Mouse (Mus musculus): ENCODE measurements at regions not wholly inside any gene's neighbourhood (a gene's known extent, or its start where the extent isn't known, plus 50 kb on each side); places are given as distances from the start of the nearest gene placed in this dataset.

DNA sequence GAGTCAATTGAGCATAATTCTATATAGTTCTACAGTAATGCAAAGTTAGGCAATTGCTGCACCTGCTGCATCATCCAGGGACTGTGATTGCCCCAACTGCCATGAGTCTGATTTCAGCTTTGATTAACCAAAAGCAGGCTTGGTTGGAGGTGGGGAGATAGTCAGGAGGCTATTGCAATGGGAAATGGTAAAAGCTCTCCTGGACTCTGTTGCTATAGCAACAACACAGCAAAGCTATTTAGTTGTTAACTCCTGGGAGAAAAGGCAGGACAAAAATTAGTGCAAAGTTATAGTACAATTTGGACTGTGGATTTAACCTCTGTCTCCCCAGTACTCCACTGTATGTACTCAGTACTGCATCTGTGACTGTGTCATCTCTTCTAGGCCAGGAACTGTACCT lies 51.7 kb upstream of the Rasgrf1 start:
- DNase-seq (ENCODE audit: low read depth), result no peak

DNA sequence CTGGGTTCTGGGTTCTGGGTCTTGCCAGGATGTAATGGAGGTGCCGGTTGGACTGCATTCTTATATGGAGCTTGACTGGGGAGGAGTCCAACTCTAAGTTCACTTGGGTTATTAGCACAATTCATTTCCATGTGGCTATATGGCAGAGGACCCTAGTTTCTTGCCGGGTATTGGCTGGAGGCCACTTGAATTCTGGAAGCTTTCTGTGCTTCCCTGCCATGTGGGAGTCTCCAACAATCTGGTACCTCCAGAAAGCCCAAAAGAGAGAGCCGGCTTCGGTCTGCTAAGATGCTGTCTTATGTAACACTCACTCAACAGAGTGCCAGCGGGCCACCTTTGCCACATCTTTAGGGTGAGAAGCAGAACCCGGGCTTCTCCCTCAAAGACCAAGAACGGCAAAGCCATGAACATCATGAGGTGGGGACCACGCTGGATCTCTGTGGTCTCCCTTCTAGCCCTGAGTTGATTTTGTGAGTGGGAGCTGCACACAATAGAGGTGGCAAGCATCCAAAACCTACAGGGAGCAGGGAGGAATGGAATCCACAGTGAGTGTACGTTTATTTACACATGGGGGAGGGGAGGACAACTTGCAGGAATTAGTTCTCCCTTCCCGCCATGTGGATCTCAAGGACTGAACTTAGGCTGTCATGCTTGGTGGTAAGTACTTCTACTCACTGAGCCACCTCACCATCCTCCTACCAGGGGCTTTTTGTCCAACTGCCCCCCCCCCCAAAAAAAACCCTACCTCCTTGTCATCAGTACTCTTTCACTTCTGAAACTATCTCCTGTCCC lies 59.0 kb upstream of the Rasgrf1 start:
- no peak for DNase-seq (ENCODE audit: low read depth)

- no peak for DNase-seq (ENCODE audit: low read depth)
Observed at GRCm38 (mm10) chr9:89849947-89850346, 59.8 kb upstream of the Rasgrf1 start.

DNA sequence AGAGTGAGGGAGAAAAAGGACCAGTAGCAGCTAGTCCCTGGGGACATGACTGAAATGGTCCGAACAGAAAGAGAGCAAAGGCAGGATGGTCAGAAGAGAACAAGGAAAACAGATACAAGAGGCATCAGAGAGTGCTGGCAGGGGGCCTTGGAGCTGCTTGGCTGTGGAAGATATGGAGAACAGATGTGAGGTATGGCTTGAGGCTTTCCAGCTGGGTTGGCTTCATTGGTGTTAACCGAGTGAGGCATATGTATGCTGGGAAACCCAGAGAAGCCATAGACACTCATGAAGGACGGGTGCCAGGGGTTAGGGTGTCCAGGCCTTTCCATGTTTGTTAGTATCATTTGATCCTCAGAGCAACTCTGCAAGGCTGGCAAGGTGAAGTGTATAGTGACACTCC lies 61.1 kb upstream of the Rasgrf1 start:
- no peak for DNase-seq (ENCODE audit: low read depth)

DNA sequence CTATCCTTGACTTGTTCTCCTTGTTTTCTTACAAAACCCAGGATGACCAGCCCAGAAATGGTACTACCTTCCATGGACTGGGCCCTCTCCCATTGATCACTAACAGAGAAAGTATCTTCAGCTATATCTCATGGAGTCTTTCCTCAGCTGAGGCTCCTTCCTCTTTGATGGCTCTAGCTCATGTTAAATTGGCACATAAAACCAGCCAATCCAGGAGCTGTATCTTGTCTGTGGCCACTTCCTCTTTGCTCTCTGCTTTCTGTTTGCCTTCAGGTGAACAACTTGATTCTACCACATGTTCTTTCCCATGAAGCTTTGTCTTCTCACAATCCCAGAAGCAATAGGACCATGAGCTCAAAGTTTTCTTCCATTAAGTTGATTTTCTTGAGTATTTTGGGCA lies 62.7 kb upstream of the Rasgrf1 start:
- no peak for DNase-seq (ENCODE audit: low read depth)

DNA sequence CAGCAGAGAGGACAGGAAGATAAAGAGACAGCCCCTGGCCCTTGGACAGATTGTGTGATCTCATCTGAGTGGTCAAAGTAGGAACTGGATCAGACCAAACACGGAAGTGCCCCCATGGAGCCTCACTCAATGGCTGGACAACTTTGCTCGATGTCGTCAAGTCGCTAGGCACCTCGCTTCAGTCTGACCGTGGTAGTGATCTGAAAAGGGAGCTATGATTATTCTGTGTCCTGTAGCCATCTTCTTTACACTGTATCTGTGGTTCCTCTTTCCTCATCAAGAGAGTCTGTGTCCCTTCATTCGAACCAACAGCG lies 67.0 kb upstream of the Rasgrf1 start:
- DNase-seq (ENCODE audit: low read depth), result no peak

DNA sequence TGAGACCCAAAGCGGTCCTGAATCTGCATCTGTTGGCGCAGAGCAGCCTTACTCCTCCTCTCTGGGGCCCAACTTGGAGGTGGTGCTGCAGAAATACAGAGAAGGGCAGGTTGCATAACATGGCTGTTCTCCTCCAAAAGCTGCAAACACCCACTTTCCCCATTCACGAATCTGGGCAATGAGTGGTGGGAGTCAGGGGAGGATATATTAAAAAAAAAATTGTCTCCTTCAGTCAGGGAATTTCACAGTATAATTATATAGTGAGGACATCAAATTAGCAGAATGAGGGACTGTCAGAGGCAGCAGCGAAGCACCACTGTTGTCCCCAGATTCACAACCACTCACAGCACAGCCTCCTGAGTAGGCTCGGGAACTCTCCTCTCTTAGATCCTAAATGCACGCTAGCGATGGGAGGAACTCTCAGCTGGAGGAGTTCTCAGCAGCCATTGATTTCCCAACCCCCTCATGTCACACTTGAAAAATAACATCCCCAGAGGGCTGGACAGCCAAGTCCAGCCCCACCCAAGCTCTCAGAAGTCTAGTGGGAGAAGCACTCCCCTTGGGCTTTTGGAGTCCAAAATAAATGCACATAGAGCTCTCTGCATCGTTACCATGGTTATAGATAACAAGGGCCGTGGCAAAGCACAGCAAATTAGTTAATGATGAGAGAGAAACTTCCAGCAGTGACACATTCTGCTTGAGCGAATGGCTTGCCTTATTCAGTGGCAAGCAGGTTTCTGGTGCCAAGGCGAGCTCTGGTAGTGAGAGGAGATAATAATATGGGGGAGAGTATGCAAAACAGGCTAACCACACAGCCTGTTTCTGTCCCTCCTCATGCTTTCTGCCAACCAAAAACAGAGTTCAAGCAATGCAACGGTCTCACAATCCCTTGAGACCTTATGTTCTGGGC lies 67.6 kb upstream of the Rasgrf1 start:
- no peak for DNase-seq (ENCODE audit: low read depth)

- DNase-seq (ENCODE audit: low read depth), result no peak
Observed at GRCm38 (mm10) chr9:89841371-89841770, 68.3 kb upstream of the Rasgrf1 start.

- no peak for DNase-seq (ENCODE audit: low read depth)
Observed at GRCm38 (mm10) chr9:89836454-89837245, 73.1 kb upstream of the Rasgrf1 start.

GRCm38 (mm10) chr9:89833596-89833995 lies 76.1 kb upstream of the Rasgrf1 start:
- no peak for DNase-seq (ENCODE audit: low read depth)

DNA sequence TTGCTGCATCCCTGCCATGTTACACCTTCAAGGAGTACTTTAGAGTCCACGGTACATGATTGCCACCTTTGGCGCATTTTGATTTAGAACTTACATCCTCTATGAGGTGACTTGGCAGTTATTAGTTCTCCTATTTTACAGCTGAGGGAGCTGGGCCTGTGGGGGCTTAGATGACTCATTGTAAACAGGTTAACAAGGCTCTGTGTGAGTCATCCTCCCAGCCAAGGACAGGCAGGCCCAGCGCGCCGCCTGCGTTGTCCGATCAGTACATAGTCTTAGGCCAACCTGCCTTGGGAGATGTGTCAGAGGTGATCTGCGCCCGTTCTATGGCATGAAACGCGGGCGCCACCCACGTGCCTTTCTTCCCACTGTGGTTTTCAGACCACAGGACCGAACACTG lies 77.9 kb upstream of the Rasgrf1 start:
- DNase-seq (ENCODE audit: low read depth), result no peak

DNA sequence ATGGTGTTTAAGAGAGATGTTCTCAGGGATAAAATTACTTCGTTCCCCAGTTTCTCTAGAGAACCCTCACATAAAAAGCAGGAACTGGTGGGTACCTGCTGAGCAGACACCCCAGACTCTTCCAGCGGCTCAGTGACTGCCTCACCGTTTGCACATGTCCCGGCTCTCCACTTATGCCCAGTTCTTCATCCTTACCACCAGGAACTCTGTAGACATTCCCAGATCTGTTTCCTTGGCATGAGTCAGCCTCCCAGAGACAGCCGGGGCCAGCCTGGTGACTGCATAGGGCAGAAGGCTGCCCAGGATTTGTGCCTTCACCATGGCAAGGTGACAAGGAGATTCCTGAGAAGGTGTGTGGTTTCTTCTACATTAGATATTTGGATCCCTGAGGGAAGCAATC lies 81.6 kb upstream of the Rasgrf1 start:
- DNase-seq (ENCODE audit: low read depth), result no peak

DNA sequence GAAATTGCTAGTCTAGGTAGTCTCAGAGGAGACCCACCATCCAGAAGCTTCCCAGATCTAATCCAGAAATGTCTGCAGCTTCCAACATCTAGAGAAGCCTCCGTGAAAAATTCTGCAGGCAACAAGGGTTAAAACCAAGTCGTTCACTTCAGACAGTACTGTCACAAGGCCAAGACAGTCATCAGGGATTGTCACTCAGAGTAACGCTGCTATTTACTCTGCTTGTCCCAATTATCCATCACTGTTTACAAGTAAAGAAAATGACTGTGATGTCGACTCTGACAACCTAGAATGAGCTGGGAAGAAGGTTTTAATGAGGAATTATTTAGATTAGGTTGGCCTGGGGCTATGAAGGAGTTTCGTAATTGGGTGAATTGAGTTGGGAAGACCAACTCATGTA lies 82.1 kb upstream of the Rasgrf1 start:
- no peak for DNase-seq (ENCODE audit: low read depth)

DNA sequence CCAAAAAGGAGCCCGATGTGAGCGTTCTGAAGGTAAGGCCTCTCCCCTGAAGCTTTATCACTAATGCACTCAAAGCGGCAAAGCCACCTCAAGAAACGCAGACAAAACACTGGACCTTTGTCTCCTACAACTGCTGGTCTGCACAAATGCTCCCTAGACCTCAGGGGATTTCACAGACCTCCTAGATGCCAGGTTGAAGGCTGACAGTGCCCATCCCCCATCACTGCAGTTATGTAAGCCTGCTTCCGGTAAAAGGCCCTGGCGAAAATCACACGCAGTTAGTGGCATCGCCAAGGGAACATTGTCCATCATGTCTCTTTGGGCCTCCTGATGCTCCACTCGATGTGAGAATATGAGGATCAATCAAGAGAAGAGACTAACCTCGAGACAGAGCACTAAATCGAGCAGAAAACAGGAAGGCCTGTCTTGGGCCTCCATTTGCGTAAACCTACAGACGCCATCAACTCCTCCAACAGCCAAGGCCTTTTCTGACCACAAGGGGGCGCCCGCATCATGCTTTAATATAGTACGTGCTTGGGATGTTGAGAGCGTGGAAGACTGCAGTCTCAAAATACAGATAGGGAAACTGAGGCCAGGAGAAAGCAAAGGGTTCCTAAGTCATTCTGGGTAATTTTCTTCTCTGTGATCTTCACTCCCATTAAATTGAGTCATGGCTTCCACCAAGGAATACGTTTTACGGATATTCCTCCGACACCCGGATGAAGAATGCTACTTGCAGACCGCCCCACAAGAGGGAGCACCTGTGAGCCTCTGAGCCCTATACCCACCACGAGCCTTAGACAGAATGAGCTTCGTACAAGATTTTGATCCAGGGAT lies 82.8 kb upstream of the Rasgrf1 start:
- peak; percentile 71 for DNase-seq (ENCODE audit: low read depth)

- no peak for DNase-seq (ENCODE audit: low read depth)
Observed at GRCm38 (mm10) chr9:89821853-89822243, 83.6 kb upstream of the Ankrd34c start.

GRCm38 (mm10) chr9:89821109-89821852 lies 83.0 kb upstream of the Ankrd34c start:
- peak; percentile 45 for DNase-seq (ENCODE audit: low read depth)

GRCm38 (mm10) chr9:89813616-89814318 lies 75.5 kb upstream of the Ankrd34c start:
- DNase-seq (ENCODE audit: low read depth), result no peak

GRCm38 (mm10) chr9:89807381-89807780 lies 69.1 kb upstream of the Ankrd34c start:
- no peak for DNase-seq (ENCODE audit: low read depth)

DNA sequence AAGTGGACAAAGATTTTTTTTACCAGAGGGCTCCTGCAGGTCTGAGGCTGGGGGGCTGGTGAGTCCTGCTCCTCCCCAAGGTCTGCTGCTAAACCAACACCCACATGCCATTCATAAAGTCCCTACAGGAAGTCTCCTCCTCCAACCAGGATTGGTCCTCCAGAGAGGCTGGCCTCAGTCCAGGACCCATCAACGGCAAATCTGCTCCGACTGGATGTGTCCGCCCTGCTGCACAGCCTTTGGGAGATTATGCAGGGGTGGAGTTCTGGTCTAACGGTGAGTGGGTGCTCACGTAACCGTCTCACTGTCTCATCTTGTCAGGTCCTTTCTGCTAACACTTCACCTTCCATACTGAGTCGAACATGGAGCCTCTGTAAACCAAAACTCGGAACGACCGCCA lies 64.4 kb upstream of the Ankrd34c start:
- DNase-seq (ENCODE audit: low read depth), result no peak

DNA sequence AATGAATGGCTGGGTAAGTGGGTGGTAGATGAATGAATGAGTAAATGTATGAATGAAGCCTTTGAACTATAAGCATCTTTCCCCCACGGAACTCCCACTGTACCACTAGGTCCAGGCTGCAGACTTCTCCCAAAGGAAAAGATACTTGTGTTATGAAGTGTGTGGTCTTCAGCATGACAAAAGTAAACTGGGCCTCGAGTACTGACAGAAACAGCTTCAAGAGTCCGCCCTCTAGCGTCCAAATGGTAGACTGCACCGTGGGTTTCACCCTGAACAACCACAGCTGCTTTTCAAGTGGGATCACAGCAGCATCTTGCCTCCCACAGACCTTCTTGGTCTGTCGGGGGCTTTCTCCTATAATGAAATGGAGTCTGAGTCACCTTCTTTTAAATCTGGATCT lies 54.7 kb upstream of the Ankrd34c start:
- DNase-seq (ENCODE audit: low read depth), result peak; percentile 82

Measured in NIH3T3 (cell line).